Mouse (Mus musculus): ENCODE data around the gene Zfp58. TPM values are rescaled to one million over a fixed set of nuclear protein-coding genes. Genes with fewer than 3 reads are reported as not detected.
"Not testable (repeated sequence)": the region's sequence is repeated elsewhere in the genome, so short reads cannot be mapped to it uniquely, and the experiment has no call there.

The Zfp58 gene
- polyA plus RNA-seq, 1 experiment from 2014 or later = 10.7 TPM

- peak within 1 kb of the TSS; percentile 71 for H3K4me3 ChIP-seq (ENCODE audit: low read depth, low read length)
- H3K27ac ChIP-seq (ENCODE audit: low read depth, low read length) = no peak within 1 kb of the TSS
- 3% methylated on average over 20 of the region's 20 CpGs for WGBS (ENCODE audit: insufficient replicate concordance)
- peak; percentile 91 for ATAC-seq (replicated peaks; ENCODE audit: insufficient number of reproducible peaks, low FRiP score, low TSS enrichment)
- H3K9me3 ChIP-seq (replicated peaks; ENCODE audit: control insufficient read depth, low read length) = no peaks in the 10 kb centered on the region
- H3K4me2 ChIP-seq = peak within 1 kb of the TSS; percentile 80
- H3K27me3 ChIP-seq (ENCODE audit: control insufficient read depth, insufficient read depth, low read length) = no peaks in the 10 kb centered on the region
- H3K36me3 ChIP-seq (ENCODE audit: control insufficient read depth, insufficient read depth, low read length) = no peaks in the 10 kb centered on the region
- H3K9ac ChIP-seq (ENCODE audit: low read depth, low read length) = peak within 1 kb of the TSS; percentile 77
- H3K4me1 ChIP-seq (ENCODE audit: control insufficient read depth, insufficient read depth, low read length) = 0 out of 2 replicates have a peak, but pooled peaks cover 4% of the 10 kb centered on the region
These were observed 16.5 kb downstream of the Zfp58 start, which contains the start of gene Zfp874b for GRCm38 (mm10) chr13:67483625-67484423. TSS of gene Zfp874b (minus strand) at chr13:67484258.

GRCm38 (mm10) chr13:67481528-67481927 is 18.8 kb downstream of the Zfp58 start:
- Histone ChIP-seq H3K36me3 (ENCODE audit: control insufficient read depth, insufficient read depth, low read length) (no peaks in the 10 kb centered on the region), H3K27ac (ENCODE audit: low read depth, low read length) (no peak overlapping the region), H3K9me3 (replicated peaks; ENCODE audit: control insufficient read depth, low read length) (no peaks in the 10 kb centered on the region), H3K4me1 (ENCODE audit: control insufficient read depth, insufficient read depth, low read length) (0 out of 2 replicates have a peak, but pooled peaks cover 4% of the 10 kb centered on the region), H3K27me3 (ENCODE audit: control insufficient read depth, insufficient read depth, low read length) (no peaks in the 10 kb centered on the region), H3K4me3 (ENCODE audit: low read depth, low read length) (no peak overlapping the region), H3K4me2 (no peak overlapping the region), H3K9ac (ENCODE audit: low read depth, low read length) (no peak overlapping the region)
- 68% methylated on average over 4 of the region's 4 CpGs for WGBS (ENCODE audit: insufficient replicate concordance)
- no peak for ATAC-seq (replicated peaks; ENCODE audit: insufficient number of reproducible peaks, low FRiP score, low TSS enrichment)

GRCm38 (mm10) chr13:67469274-67469673 is 31.1 kb downstream of the Zfp58 start:
- Histone ChIP-seq H3K27me3 (ENCODE audit: control insufficient read depth, insufficient read depth, low read length) (no peaks in the 10 kb centered on the region), H3K4me2 (no peak overlapping the region), H3K4me1 (ENCODE audit: control insufficient read depth, insufficient read depth, low read length) (no peaks in the 10 kb centered on the region), H3K4me3 (ENCODE audit: low read depth, low read length) (no peak overlapping the region), H3K9me3 (replicated peaks; ENCODE audit: control insufficient read depth, low read length) (no peaks in the 10 kb centered on the region), H3K36me3 (ENCODE audit: control insufficient read depth, insufficient read depth, low read length) (peaks cover 5% of the 10 kb centered on the region; the same call in 1 of the 2 replicates), H3K27ac (ENCODE audit: low read depth, low read length) (no peak overlapping the region), H3K9ac (ENCODE audit: low read depth, low read length) (no peak overlapping the region)
- WGBS (ENCODE audit: insufficient replicate concordance) = 86% methylated on average over 3 of the region's 3 CpGs
- no peak for ATAC-seq (replicated peaks; ENCODE audit: insufficient number of reproducible peaks, low FRiP score, low TSS enrichment)

DNA sequence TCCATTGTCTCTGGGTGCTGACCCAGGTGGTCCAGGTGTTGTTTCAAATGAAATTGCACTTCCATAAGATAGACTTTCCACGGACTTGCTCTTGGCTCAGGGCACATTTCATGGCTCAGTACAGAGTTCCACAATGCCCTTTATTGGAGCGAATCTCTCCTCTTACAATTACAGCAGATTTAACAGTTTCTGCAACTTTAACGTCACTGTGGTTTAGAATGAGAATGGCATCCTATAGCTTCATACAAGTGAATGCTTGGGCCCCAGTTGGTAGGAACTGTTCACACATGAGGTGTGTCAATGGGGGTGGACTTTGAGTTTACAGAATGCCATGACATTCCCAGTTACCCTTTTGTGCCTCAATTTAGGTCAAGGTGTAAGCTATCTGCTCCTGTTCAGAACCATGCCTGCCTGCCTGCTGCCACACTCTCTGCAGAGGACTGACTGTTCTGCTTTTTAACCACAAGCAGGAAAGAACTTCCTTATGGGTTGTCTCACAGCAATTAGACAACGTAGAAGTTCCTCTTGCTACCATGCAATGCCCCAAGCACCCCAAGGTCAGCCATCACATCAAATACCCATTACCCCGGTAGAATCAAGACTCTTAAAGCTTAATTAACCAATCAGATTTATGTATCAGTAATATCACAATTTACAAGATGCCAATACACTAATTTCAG is 36.7 kb downstream of the Zfp58 start:
- not testable (repeated sequence) for H3K4me3 ChIP-seq (ENCODE audit: low read depth, low read length); H3K27me3 ChIP-seq (ENCODE audit: control insufficient read depth, insufficient read depth, low read length); H3K36me3 ChIP-seq (ENCODE audit: control insufficient read depth, insufficient read depth, low read length); H3K4me1 ChIP-seq (ENCODE audit: control insufficient read depth, insufficient read depth, low read length); H3K9ac ChIP-seq (ENCODE audit: low read depth, low read length); ATAC-seq (replicated peaks; ENCODE audit: insufficient number of reproducible peaks, low FRiP score, low TSS enrichment); H3K27ac ChIP-seq (ENCODE audit: low read depth, low read length); H3K4me2 ChIP-seq; H3K9me3 ChIP-seq (replicated peaks; ENCODE audit: control insufficient read depth, low read length)
- WGBS (ENCODE audit: insufficient replicate concordance) = 68% methylated on average over 3 of the region's 5 CpGs

- no peak for ATAC-seq (replicated peaks; ENCODE audit: insufficient number of reproducible peaks, low FRiP score, low TSS enrichment)
These were observed 48.4 kb downstream of the Zfp58 start for GRCm38 (mm10) chr13:67452021-67452309.

GRCm38 (mm10) chr13:67451172-67452020 is 49.0 kb downstream of the Zfp58 start, which contains the start of gene Zfp874a:
TSS of gene Zfp874a (minus strand) at chr13:67451624.
- H3K36me3 ChIP-seq (ENCODE audit: control insufficient read depth, insufficient read depth, low read length) = no peaks in the 10 kb centered on the region
- H3K4me2 ChIP-seq = peak within 1 kb of the TSS; percentile 77
- 1% methylated on average over 20 of the region's 20 CpGs for WGBS (ENCODE audit: insufficient replicate concordance)
- peak within 1 kb of the TSS; percentile 77 for H3K9ac ChIP-seq (ENCODE audit: low read depth, low read length)
- no peaks in the 10 kb centered on the region for H3K9me3 ChIP-seq (replicated peaks; ENCODE audit: control insufficient read depth, low read length)
- H3K27me3 ChIP-seq (ENCODE audit: control insufficient read depth, insufficient read depth, low read length) = no peaks in the 10 kb centered on the region
- no peak within 1 kb of the TSS for H3K27ac ChIP-seq (ENCODE audit: low read depth, low read length)
- ATAC-seq (replicated peaks; ENCODE audit: insufficient number of reproducible peaks, low FRiP score, low TSS enrichment) = peak; percentile 92
- H3K4me1 ChIP-seq (ENCODE audit: control insufficient read depth, insufficient read depth, low read length) = no peaks in the 10 kb centered on the region
- peak within 1 kb of the TSS; percentile 66 for H3K4me3 ChIP-seq (ENCODE audit: low read depth, low read length)

More at GRCm38 (mm10) chr13:67452021-67452309, 48.4 kb downstream of the Zfp58 start:
- 10% methylated on average over 3 of the region's 3 CpGs for WGBS (ENCODE audit: insufficient replicate concordance)
- H3K27ac ChIP-seq (ENCODE audit: low read depth, low read length) = no peak overlapping the region
- no peaks in the 10 kb centered on the region for H3K36me3 ChIP-seq (ENCODE audit: control insufficient read depth, insufficient read depth, low read length)
- peak overlapping the region; percentile 77 for H3K9ac ChIP-seq (ENCODE audit: low read depth, low read length)
- no peaks in the 10 kb centered on the region for H3K27me3 ChIP-seq (ENCODE audit: control insufficient read depth, insufficient read depth, low read length)
- H3K4me1 ChIP-seq (ENCODE audit: control insufficient read depth, insufficient read depth, low read length) = no peaks in the 10 kb centered on the region
- peak overlapping the region; percentile 66 for H3K4me3 ChIP-seq (ENCODE audit: low read depth, low read length)
- peak overlapping the region; percentile 77 for H3K4me2 ChIP-seq
- H3K9me3 ChIP-seq (replicated peaks; ENCODE audit: control insufficient read depth, low read length) = no peaks in the 10 kb centered on the region

Other genes starting within 250 kb of the Zfp58 start
- 1.3 and 1.9 TPM in 2 replicates for gene Zfp458, start 222.1 kb downstream of the Zfp58 start, polyA plus RNA-seq (2014; fragmentation: Nextera tagmentation; extraction: Ambion mirVana)
- gene Zfp457, start 194.1 kb downstream of the Zfp58 start, polyA plus RNA-seq (2014; fragmentation: Nextera tagmentation; extraction: Ambion mirVana) = 0.46 TPM in 1 of 2 replicates, not detected in the other
- gene Zfp595, start 168.0 kb downstream of the Zfp58 start, polyA plus RNA-seq (2014; fragmentation: Nextera tagmentation; extraction: Ambion mirVana) = 1.7 and 2.1 TPM in 2 replicates
- 0.31 and 1.1 TPM in 2 replicates for gene Gm28044, start 140.0 kb downstream of the Zfp58 start, polyA plus RNA-seq (2014; fragmentation: Nextera tagmentation; extraction: Ambion mirVana)
- gene Zfp953, start 139.9 kb downstream of the Zfp58 start, polyA plus RNA-seq (2014; fragmentation: Nextera tagmentation; extraction: Ambion mirVana) = 1.1 and 1.3 TPM in 2 replicates
- 0.35 and 0.49 TPM in 2 replicates for gene Gm28041, start 124.8 kb downstream of the Zfp58 start, polyA plus RNA-seq (2014; fragmentation: Nextera tagmentation; extraction: Ambion mirVana)
- 1.2 TPM in 2 replicates for gene Zfp456, start 124.7 kb downstream of the Zfp58 start, polyA plus RNA-seq (2014; fragmentation: Nextera tagmentation; extraction: Ambion mirVana)
- gene Zfp429, start 100.7 kb downstream of the Zfp58 start, polyA plus RNA-seq (2014; fragmentation: Nextera tagmentation; extraction: Ambion mirVana) = 2.9 and 3.1 TPM in 2 replicates
- gene Zfp459, start 79.1 kb downstream of the Zfp58 start, polyA plus RNA-seq (2014; fragmentation: Nextera tagmentation; extraction: Ambion mirVana) = 0.31 TPM in 1 of 2 replicates, not detected in the other
- gene Zfp874a, start 48.9 kb downstream of the Zfp58 start, polyA plus RNA-seq (2014; fragmentation: Nextera tagmentation; extraction: Ambion mirVana) = 6.2 and 6.4 TPM in 2 replicates
- 1.6 and 2.8 TPM in 2 replicates for gene Zfp874b, start 16.3 kb downstream of the Zfp58 start, polyA plus RNA-seq (2014; fragmentation: Nextera tagmentation; extraction: Ambion mirVana)
- not detected in 2 replicates for gene Gm26965, start 25.6 kb upstream of the Zfp58 start, polyA plus RNA-seq (2014; fragmentation: Nextera tagmentation; extraction: Ambion mirVana)
- gene Zfp87, start 25.6 kb upstream of the Zfp58 start, polyA plus RNA-seq (2014; fragmentation: Nextera tagmentation; extraction: Ambion mirVana) = 17.4 and 19.6 TPM in 2 replicates
- 8.8 and 12.5 TPM in 2 replicates for gene Zfp748, start 53.3 kb upstream of the Zfp58 start, polyA plus RNA-seq (2014; fragmentation: Nextera tagmentation; extraction: Ambion mirVana)
- gene Zfp729b, start 109.2 kb upstream of the Zfp58 start, polyA plus RNA-seq (2014; fragmentation: Nextera tagmentation; extraction: Ambion mirVana) = 3.0 and 3.1 TPM in 2 replicates
- 0.66 TPM in 1 of 2 replicates, not detected in the other for gene Gm49345, start 137.2 kb upstream of the Zfp58 start, polyA plus RNA-seq (2014; fragmentation: Nextera tagmentation; extraction: Ambion mirVana)
- 1.5 and 2.1 TPM in 2 replicates for gene Zfp729a, start 137.2 kb upstream of the Zfp58 start, polyA plus RNA-seq (2014; fragmentation: Nextera tagmentation; extraction: Ambion mirVana)
- 6.8 and 9.6 TPM in 2 replicates for gene Zfp738, start 186.5 kb upstream of the Zfp58 start, polyA plus RNA-seq (2014; fragmentation: Nextera tagmentation; extraction: Ambion mirVana)
- gene Zfp65, start 228.6 kb upstream of the Zfp58 start, polyA plus RNA-seq (2014; fragmentation: Nextera tagmentation; extraction: Ambion mirVana) = 2.4 and 2.9 TPM in 2 replicates

Measured in heart, embryonic 11.5 days (tissue).